Mouse (Mus musculus): ENCODE data around the gene Sarnp. TPM values are rescaled to one million over a fixed set of nuclear protein-coding genes. Genes with fewer than 3 reads are reported as not detected.
A peak's percentile ranks its signal among the peaks of the same experiment; 100 is the strongest.

The Sarnp gene
- total RNA-seq, 2 experiments from 2014 or later = 33.3 to 36.3 TPM

GRCm38 (mm10) chr10:128908778-128909448, 91.8 kb downstream of the Sarnp start:
- no peak for DNase-seq
- intact Hi-C loops (cut with DNase I; ENCODE audit: low total_unique reads) = no loop called here

DNA sequence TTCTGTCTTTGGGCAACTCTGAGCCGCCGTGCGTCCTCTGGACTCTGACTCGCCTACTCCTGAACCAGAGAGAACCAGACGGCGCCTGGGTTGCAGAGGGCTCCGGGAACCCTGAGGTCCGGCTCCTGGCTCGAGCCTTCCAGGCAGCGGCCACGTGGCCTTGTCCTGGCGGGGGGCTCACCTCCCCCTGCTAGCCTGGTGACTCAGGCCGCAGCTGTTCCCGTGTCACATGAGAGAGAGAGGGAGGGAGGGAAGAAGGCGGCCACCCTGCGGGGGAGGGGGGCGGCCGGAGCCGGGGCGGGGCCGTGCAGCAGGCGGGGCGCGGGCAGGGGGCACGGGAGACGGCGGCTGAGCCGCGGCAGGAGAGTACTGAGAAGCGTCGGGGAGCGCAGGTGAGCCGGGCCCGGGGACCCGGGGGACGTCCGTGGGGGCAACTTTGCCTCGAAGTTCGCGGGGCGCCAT, 92.5 kb downstream of the Sarnp start:
- intact Hi-C loops (cut with DNase I; ENCODE audit: low total_unique reads) = loop anchor here (5.0 to 10.0 kb wide), 2 partner anchors 38 to 65 kb away; no protein-coding TSS in a partner anchor
- peak; percentile 94 for DNase-seq

DNA sequence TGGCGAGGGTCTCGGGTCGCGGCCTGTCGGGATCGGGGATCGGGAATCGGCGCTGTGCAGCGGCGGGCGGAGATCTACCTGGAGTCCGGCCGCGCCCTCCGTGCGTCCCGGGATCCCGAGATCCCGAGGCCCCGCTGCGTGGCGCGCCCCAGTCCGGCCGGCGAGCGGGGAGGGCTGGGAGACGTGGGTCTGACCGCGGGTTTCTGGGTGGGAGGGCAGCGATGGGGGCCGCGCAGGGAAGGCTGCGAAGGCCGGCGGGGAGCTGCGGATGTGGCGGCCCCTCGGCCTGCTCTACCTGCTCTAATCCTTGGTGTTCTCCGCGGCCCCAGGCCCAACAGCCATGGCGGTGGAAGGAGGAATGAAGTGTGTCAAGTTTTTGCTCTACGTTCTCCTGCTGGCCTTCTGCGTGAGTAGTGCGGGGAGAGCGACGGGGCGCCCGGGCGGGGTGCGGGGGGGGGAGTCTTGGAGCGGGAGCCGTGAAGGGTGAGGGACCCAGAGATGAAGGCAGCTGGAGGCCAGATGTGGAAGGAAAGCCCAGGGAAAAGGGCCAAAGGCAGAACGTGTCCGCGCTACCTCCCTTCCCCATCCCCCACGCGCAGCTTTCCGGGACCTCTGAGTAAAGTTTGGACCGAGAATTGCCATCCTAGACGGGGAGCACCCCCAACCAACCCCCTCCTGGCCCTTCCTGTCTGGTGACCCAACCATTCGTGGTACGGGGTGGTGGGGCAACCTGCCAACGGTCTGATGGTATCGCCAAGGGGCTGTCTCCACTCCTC, 93.1 kb downstream of the Sarnp start:
- intact Hi-C loops (cut with DNase I; ENCODE audit: low total_unique reads) = loop anchor here (5.0 to 10.0 kb wide), 2 partner anchors 37 to 65 kb away; no protein-coding TSS in a partner anchor
- peak; percentile 66 for DNase-seq

DNA sequence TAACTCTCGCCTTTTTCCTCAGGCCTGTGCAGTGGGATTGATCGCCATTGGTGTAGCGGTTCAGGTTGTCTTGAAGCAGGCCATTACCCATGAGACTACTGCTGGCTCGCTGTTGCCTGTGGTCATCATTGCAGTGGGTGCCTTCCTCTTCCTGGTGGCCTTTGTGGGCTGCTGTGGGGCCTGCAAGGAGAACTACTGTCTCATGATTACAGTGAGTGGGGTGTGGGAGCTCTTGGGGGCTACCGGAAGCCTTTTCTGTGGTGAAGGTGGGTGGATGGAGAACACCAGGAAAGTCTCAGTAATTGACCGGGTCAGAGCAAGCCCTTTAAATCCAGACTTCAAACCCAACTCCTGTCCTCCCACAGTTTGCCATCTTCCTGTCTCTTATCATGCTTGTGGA, 94.3 kb downstream of the Sarnp start:
- intact Hi-C loops (cut with DNase I; ENCODE audit: low total_unique reads) = loop anchor here (5.0 to 10.0 kb wide), 2 partner anchors 36 to 63 kb away; no protein-coding TSS in a partner anchor

GRCm38 (mm10) chr10:128912268-128912667, 95.1 kb downstream of the Sarnp start:
- no peak for DNase-seq
- intact Hi-C loops (cut with DNase I; ENCODE audit: low total_unique reads) = loop anchor here (5.0 to 10.0 kb wide), 2 partner anchors 35 to 63 kb away; no protein-coding TSS in a partner anchor

More for the DNA sequence above, 94.3 kb downstream of the Sarnp start:
- no peak for DNase-seq

DNA sequence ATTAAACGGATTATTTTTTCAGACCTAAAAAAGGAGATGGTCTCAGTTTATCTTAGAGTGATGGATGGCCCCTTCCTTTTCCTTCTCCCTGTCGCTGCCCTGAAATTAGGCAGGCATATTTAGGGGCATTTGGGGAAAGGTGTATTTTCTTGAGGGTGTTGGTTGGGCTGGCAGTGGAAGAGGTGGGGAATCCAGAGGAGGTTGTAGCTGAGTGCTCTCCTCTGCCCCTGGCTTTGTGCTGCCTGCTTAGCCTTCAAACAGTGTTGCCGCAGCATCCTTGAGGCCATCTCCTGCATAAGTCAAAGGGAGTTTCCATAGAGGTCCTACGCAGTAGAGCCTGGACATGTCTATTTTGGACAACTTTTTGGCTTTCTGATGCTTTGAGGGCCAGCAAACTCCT, 95.7 kb downstream of the Sarnp start:
- DNase-seq = no peak
- intact Hi-C loops (cut with DNase I; ENCODE audit: low total_unique reads) = loop anchor here (5.0 to 10.0 kb wide), 2 partner anchors 35 to 62 kb away; no protein-coding TSS in a partner anchor

DNA sequence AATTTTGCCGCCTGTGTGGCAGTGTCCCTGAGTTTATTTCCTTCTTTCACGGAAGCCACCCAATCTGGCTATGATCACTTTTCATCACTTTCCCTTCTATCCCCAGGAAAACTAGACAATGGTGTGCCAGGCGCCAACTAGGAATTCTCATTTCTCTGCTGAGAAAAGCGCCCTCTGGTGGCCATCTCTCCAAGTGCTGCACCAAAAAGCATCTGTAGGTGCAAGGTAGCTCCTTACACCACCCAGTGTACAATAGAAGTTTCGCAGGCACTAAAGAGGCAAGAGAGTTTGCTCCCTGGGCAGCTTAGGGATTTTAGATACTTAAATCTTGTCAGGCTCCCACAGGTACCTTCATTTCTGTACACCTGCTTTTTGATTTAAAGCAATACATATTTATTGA, 96.1 kb downstream of the Sarnp start:
- intact Hi-C loops (cut with DNase I; ENCODE audit: low total_unique reads) = loop anchor here (5.0 to 10.0 kb wide), 2 partner anchors 34 to 62 kb away; no protein-coding TSS in a partner anchor
- DNase-seq = peak; percentile 86

DNA sequence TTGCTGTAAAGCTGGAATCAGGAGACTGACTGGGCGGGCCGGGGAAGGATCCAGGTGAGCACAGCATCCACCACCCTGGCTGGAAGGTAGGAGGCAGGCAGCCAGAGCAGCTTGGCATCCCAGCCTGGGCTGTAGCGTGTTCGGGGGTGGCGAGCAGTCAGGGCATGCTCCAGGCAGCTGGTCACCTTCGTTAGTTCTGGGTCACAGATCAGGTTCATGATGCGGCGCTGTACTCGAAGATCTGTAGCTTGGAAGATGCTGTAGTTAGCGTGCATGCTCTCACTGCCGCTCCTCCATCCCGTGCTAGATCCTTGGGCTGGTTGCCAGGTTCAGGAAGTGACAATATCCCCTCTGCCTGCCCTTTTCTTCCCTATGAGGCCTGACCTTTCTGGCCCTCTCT, 96.6 kb downstream of the Sarnp start:
- no peak for DNase-seq
- intact Hi-C loops (cut with DNase I; ENCODE audit: low total_unique reads) = loop anchor here (5.0 to 10.0 kb wide), 2 partner anchors 34 to 61 kb away; no protein-coding TSS in a partner anchor

GRCm38 (mm10) chr10:128915550-128915949, 98.4 kb downstream of the Sarnp start:
- no peak for DNase-seq
- intact Hi-C loops (cut with DNase I; ENCODE audit: low total_unique reads) = loop anchor here (10.0 kb wide), 1 partner anchor 59 kb away; no protein-coding TSS in a partner anchor

DNA sequence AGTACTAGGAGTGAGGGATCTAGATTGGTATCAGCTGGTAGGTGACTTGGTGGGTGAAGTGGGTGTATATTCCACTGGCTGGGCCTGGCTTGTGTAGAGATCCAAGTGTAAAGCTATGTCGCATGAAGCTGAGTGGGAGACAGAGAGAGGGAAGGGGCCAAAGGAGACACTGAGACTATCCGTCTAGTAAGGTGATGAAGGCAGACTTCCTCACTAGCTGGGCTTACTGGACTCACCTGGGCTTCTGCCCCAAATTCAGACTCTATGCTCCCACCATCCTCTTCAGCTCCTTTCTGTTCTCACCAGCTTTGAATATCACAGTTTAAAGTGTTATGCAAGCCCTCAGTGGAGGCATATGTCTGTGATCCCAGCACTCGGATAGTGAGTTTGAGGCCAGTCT, 99.5 kb downstream of the Sarnp start:
- intact Hi-C loops (cut with DNase I; ENCODE audit: low total_unique reads) = loop anchor here (10.0 kb wide), 1 partner anchor 58 kb away; no protein-coding TSS in a partner anchor

GRCm38 (mm10) chr10:128917400-128917799, 100.3 kb downstream of the Sarnp start:
- intact Hi-C loops (cut with DNase I; ENCODE audit: low total_unique reads) = loop anchor here (10.0 kb wide), 1 partner anchor 57 kb away; no protein-coding TSS in a partner anchor

More for the DNA sequence above, 99.5 kb downstream of the Sarnp start:
- no peak for DNase-seq

DNA sequence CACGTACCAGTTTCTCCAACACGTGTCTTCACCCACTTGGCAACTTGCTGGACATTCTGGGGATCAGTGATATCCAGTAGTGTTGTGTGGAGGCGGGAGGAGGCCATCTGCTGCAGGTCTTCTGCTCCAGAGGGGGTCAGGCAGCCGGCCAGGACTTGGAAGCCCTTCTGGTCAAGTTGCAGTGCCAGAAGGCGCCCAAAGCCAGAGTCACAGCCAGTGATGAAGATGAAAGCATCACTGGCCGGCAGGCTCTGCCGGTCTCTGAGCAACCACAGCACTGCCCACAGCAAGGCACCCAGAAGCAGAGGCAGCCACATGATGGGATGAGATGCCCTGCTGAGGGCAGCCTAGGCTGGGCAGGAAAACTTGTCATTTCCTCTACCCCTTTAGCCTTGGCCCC, 101.1 kb downstream of the Sarnp start:
- peak; percentile 82 for DNase-seq
- intact Hi-C loops (cut with DNase I; ENCODE audit: low total_unique reads) = loop anchor here (10.0 kb wide), 1 partner anchor 57 kb away; no protein-coding TSS in a partner anchor

More at GRCm38 (mm10) chr10:128917400-128917799, 100.3 kb downstream of the Sarnp start:
- no peak for DNase-seq

DNA sequence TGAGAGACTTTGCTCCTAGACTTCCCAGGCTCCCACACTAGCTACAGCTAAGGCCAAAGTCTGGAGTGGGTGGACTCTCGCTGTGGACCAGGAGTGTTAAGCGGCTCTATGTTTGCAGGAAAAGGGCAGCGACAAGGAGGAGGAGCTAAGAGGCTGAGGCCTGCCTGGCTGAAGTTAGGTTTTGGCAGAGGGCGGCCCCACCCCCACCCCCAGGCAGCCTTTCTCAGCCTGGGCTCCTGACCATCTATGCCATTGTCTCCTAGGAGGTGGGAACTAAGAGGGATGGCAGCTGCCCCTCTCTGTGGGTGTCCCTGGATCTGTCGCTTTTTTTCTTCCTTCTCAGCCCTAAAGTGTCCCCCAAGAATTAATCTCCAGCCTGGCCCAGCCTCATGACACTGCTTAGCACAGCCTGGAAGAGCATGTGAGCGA, 102.1 kb downstream of the Sarnp start:
- intact Hi-C loops (cut with DNase I; ENCODE audit: low total_unique reads) = loop anchor here (10.0 kb wide), 1 partner anchor 56 kb away; no protein-coding TSS in a partner anchor
- DNase-seq = peak; percentile 42

DNA sequence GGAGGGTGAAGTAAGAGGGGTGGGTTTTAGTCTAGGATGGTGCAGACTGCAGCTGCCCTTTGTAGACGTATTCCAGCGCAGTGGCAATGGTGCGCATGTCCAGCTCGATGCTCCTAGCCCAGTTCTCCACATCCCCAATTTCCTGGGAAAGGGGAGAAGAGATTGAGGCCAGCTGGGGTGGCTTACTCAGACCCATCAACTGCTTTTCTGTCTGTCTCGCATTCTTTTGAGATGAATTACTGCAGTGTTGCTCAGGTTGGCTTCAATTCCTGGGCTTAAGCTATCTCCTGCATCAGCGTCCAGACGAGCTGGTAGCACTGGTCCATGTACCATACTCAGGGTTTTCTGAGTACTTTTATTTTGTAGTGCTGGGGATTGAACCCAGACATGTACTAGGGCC, 102.8 kb downstream of the Sarnp start:
- intact Hi-C loops (cut with DNase I; ENCODE audit: low total_unique reads) = loop anchor here (10.0 kb wide), 1 partner anchor 55 kb away; no protein-coding TSS in a partner anchor

GRCm38 (mm10) chr10:128920736-128921161, 103.6 kb downstream of the Sarnp start:
- peak; percentile 48 for DNase-seq
- intact Hi-C loops (cut with DNase I; ENCODE audit: low total_unique reads) = no loop called here

More for the DNA sequence above, 102.8 kb downstream of the Sarnp start:
- no peak for DNase-seq

- no peak for DNase-seq
- intact Hi-C loops (cut with DNase I; ENCODE audit: low total_unique reads) = no loop called here
These were observed 104.1 kb downstream of the Sarnp start for GRCm38 (mm10) chr10:128921251-128921650.

DNA sequence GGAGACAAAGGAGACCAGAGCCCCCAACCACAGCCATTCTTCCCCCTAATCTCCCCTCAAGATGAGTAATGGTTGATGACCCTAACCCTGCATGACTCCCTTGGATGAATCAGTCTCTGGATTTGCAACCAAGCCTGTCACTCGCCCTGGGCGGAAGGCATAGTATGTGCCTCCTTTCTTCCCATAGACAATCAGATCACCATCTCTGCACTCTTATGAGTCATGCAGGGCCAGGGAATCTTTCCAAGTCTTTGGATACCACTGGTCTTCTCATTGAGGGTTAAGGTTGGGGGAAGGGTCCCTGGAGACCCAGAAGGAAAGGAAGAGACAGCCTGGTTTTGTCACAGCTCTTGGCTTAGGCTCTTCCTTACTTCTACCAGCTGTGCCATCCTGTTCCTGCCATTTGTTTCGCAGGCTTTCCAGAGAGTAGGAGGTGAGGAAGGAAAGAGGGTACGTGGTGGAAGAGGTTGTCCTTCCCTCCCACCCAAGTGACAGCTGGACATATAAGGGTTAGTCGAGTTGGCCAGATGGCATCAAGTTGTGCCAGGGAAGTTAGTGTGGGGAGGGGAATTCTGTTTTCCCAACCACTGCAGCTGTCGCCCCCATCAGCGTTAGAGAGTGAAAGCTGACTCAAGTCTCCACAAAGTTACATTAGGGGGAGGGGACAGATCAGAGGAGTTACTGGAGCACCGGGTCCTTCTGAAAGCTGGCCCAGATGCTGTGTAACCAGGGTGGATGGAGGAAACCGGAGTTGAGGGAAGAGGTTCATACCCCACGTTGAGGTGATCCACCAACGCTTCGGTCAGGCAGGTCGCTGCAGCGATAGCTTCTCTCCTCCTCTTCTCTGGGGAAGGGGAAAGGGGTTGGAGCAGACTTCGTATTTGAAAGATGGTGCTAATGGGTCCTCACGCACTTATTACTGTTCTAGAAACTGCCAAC, 105.0 kb downstream of the Sarnp start:
- DNase-seq = no peak
- intact Hi-C loops (cut with DNase I; ENCODE audit: low total_unique reads) = no loop called here

DNA sequence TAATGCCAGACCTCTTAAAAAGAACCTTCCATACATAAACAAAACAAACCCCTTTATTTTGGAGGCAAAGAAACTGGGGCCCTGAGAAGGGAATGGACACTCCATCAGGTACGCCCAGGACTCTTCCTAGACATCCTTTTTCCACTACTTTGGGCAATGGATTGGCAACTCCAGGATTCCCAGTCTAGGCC, 105.6 kb downstream of the Sarnp start, which contains the start of gene Rdh5:
TSS of gene Rdh5 (minus strand) at position 67 of the 191 bp plus-strand sequence.
- intact Hi-C loops (cut with DNase I; ENCODE audit: low total_unique reads) = no loop called here
- no peak for DNase-seq
